Mouse (Mus musculus): ENCODE measurements around the gene Saxo1.

DNA sequence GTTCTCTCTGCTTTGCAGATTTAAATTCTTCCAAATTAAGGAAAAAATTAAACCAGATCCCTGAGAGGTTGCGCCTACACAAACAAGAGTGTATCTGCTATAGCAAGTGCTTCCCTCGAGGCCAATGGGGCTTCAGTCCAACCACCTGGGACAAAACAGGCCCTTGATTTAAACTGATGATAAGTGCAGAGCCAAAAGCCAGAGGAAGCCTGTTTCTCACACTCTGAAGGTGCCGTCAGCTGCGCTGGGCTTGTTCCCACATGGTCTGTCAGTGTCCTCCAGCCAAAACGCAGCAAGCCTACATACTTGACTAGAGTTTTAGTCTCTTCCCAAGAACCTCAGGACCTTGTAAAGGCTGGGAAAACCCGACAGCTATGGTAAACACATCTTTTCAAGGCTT lies 53.5 kb downstream of the Saxo1 start:
- no peak for TF ChIP-seq TAL1 (IDR thresholded peaks at IDR 0.05; ENCODE audit: low read length)
- TF ChIP-seq GATA1 (IDR thresholded peaks at IDR 0.05; ENCODE audit: low read length) = no peak
